Mouse (Mus musculus): ENCODE results near the gene Olfr161.
"Not testable (repeated sequence)": the region's sequence is repeated elsewhere in the genome, so short reads cannot be mapped to it uniquely, and the experiment has no call there.

DNA sequence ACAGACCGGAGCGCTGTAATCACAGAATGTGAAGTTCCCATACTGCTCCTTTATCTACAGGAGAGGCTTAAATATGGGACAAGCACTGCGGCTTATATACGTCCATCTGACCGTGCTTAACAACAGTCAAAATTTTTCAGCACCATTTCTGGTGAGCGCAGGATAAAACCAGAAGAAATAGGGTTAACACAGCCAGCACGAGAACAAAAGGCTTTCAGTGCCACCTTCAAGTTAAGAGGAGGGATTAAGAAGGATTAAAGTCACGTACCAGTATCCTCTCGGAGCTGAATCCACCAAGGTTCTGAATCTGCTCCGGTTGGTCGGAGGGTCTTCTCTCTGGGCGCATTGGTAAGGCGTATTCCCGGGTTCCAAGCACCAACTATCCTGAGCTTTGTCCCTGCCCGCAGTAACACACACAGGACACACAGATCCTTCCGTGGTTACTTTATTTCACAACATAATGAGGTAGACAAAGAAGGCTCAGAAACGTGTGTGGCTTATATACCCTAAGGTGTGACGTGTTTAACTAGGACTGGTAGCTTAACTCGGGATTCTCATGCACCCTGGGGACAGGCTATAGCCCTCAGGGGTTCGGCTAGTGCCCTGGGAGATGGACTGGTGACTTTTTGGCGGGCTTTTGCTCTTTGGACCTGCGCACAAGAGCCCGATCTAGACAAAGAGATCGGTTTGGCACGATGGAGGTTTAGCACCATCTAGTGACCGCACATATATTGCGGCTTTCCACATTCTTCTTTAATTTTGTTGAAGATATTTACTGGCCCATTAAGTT is 41.9 kb downstream of the Olfr161 start:
- TF ChIP-seq E2F4 (IDR thresholded peaks at IDR 0.05; ENCODE audit: insufficient read depth); POLR2A (IDR thresholded peaks at IDR 0.05; ENCODE audit: insufficient read length, low read depth); TCF12 (IDR thresholded peaks at IDR 0.05; ENCODE audit: insufficient read depth, poor library complexity, severe bottlenecking); SRF (IDR thresholded peaks at IDR 0.05; ENCODE audit: control insufficient read depth, insufficient read length, low read depth); USF1 (IDR thresholded peaks at IDR 0.05; ENCODE audit: low read depth); MYOG (IDR thresholded peaks at IDR 0.05; ENCODE audit: control insufficient read depth in 1 of 3, insufficient read depth in 1 of 3, insufficient read length in 2 of 3, low read depth in 2 of 3); MYOD1 (IDR thresholded peaks at IDR 0.05; ENCODE audit: control insufficient read depth in 1 of 3, insufficient read length in 2 of 3, low read depth in 2 of 3); POLR2AphosphoS2 (IDR thresholded peaks at IDR 0.05; ENCODE audit: insufficient read length, low read depth); MAX (IDR thresholded peaks at IDR 0.05; ENCODE audit: low read depth); REST (IDR thresholded peaks at IDR 0.05; ENCODE audit: insufficient read depth, insufficient read length); TCF3 (IDR thresholded peaks at IDR 0.05; ENCODE audit: insufficient read length, low read depth); CEBPB (IDR thresholded peaks at IDR 0.05; ENCODE audit: insufficient read depth, poor library complexity, severe bottlenecking): not testable (repeated sequence)

Data from myocyte (in vitro differentiated cells).